Mouse (Mus musculus) cortical plate, adult 2 months (tissue): ENCODE data around the gene Vav2.

Experiments
- CTCF ChIP-seq: fragments of 200-500 bp; IDR thresholded peaks from 2 replicates; pipeline ENCODE4 v1.5.1; 2011; ENCODE audit warnings: mild to moderate bottlenecking, control low read depth, low read length; ENCODE audit not compliant: insufficient read depth; ENCODE audit errors: extremely low read depth
- POLR2A ChIP-seq: fragments of 200-500 bp; IDR thresholded peaks from 2 replicates; pipeline ENCODE4 v1.6.1; 2011; ENCODE audit warnings: mild to moderate bottlenecking, low read length, control low read depth; ENCODE audit not compliant: insufficient read depth; ENCODE audit errors: extremely low read depth

DNA sequence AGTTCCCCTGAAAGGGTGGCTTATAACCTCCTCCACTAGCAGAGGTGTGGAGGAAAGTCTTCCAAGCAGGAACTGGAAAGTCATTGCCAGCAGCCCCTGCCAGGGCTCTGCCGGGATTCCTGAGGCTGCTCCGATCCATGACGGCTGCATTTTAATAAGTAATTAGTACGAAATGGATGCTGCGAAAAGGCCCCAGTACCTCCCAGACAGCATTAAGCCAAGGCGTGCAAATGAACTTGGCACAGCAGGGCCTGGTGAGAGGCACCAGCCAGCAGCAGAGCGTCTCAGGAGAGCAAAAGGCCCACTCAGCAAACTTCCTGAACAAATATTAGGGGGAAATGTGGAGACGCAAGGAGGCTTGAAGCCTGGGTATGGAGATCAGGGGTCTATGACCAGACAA, 49.7 kb downstream of the Vav2 start:
- TF ChIP-seq CTCF (no peak), POLR2A (no peak)
